Mouse (Mus musculus): ENCODE data around the gene Stpg3. TPM values are rescaled to one million over a fixed set of nuclear protein-coding genes. Genes with fewer than 3 reads are reported as not detected.

The Stpg3 gene
- total and polyA plus RNA-seq, 2 experiments from 2014 or later: not detected

DNA sequence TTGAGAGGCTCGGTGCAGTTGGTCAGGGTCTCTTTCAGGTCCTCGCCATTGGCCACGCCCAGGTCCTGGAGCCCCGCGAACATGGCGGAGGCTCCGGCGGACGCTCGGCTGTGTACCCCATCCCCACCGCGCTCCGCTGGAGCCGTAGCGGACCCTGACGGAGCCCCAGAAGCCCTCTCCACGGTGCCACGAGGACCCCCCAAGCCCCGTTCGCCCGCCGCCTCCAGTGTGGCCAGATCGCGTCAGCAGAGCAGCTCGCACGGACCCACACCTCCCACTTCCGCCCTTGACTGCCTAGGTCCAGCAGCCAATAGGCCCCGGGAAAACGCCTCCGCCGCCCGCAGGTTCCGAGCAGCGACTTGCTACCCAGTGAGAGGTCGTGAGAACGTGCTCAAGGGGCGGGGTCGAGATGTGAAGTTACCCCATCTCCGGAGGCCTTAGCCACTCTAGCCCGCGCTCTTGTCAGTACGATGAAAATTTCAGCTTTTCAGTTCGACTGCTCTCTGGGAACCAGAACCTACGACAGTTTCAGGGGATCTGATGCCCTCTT, 3.2 kb downstream of the Stpg3 start, which contains the start of gene Nelfb:
Gene Nelfb (minus strand): TSS at position 369 of the 550 bp plus-strand sequence.
- peak within 1 kb of the TSS; percentile 93 for H3K27ac ChIP-seq
- H3K4me3 ChIP-seq (ENCODE audit: low read length): peak within 1 kb of the TSS; percentile 92
- WGBS: under 1% methylated on average over 44 of the region's 44 CpGs
- ATAC-seq (peak; percentile 95), DNase-seq (ENCODE audit: low spot score) (peak; percentile 92)
- H3K36me3 ChIP-seq (ENCODE audit: insufficient read depth, low read length): peaks cover 13% of the 10 kb centered on the region; the same call in 1 of the 2 replicates
- TF ChIP-seq CTCF (IDR thresholded peaks at IDR 0.05; ENCODE audit: low read depth): no peak
- H3K9ac ChIP-seq (replicated peaks; ENCODE audit: low read length): peak within 1 kb of the TSS; percentile 75
- H3K4me1 ChIP-seq (ENCODE audit: insufficient read depth, low read length): peaks cover 14% of the 10 kb centered on the region
- H3K4me2 ChIP-seq (ENCODE audit: low read depth, low read length): peak within 1 kb of the TSS; percentile 92
- H3K9me3 ChIP-seq (ENCODE audit: low read length): no peaks in the 10 kb centered on the region
- no peaks in the 10 kb centered on the region for H3K27me3 ChIP-seq (ENCODE audit: insufficient read depth, low read length)

DNA sequence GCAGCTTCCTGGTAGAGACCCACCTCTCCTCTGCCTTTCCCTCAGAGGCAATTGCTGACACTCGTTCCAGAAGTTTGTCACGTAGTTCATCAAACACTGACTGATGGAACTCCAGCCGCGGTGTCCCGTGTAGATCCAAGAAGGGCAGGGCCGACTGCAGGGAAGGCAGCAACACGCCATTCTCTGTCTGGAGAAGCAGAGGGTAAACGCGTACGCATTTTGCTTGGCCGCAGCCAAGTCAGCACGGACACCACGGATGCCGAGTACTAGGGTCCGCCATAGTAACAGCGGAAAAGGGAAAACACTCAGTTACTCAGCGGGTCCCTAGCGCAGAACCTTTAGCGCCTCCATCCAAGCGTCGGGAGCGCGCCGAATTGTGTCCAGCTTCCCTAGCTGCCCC, 3.8 kb downstream of the Stpg3 start:
- under 1% methylated on average over 24 of the region's 24 CpGs for WGBS
- Histone ChIP-seq H3K4me2 (ENCODE audit: low read depth, low read length) (peak overlapping the region; percentile 92), H3K9ac (replicated peaks; ENCODE audit: low read length) (peak overlapping the region; percentile 75), H3K36me3 (ENCODE audit: insufficient read depth, low read length) (peaks cover 18% of the 10 kb centered on the region; the same call in 1 of the 2 replicates), H3K27ac (peak overlapping the region; percentile 93), H3K9me3 (ENCODE audit: low read length) (no peaks in the 10 kb centered on the region), H3K4me3 (ENCODE audit: low read length) (peak overlapping the region; percentile 92), H3K27me3 (ENCODE audit: insufficient read depth, low read length) (no peaks in the 10 kb centered on the region), H3K4me1 (ENCODE audit: insufficient read depth, low read length) (peaks cover 14% of the 10 kb centered on the region)
- DNase-seq (ENCODE audit: low spot score) (no peak), ATAC-seq (no peak; the same call in 1 of the 2 replicates)
- no peak for TF ChIP-seq CTCF (IDR thresholded peaks at IDR 0.05; ENCODE audit: low read depth)

DNA sequence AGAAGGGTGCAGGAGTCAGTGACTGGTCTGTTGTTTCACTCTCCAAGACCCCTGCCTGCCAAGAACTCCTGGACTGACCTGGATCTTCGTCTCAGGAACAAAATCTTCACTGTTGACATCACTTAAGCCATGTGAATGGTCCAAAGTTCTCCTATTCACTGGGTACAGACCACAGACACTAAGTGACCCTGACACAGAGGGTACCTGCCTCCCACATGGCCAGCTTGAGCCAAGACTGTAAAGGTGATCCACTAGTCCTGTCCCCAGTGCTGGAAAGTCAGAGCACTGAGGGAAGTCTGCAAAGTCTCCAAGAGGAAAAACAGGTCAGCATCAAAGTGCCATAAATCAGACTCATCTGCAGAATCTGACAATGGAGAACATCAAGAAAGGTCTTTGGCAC, 6.8 kb downstream of the Stpg3 start:
- Histone ChIP-seq H3K36me3 (ENCODE audit: insufficient read depth, low read length) (peaks cover 39% of the 10 kb centered on the region), H3K9me3 (ENCODE audit: low read length) (no peaks in the 10 kb centered on the region), H3K9ac (replicated peaks; ENCODE audit: low read length) (no peak overlapping the region), H3K27me3 (ENCODE audit: insufficient read depth, low read length) (no peaks in the 10 kb centered on the region), H3K4me3 (ENCODE audit: low read length) (no peak overlapping the region), H3K27ac (no peak overlapping the region), H3K4me2 (ENCODE audit: low read depth, low read length) (no peak overlapping the region), H3K4me1 (ENCODE audit: insufficient read depth, low read length) (peaks cover 14% of the 10 kb centered on the region)
- 68% methylated on average over 1 of the region's 1 CpGs for WGBS
- ATAC-seq: no peak
- DNase-seq (ENCODE audit: low spot score): no peak
- no peak for TF ChIP-seq CTCF (IDR thresholded peaks at IDR 0.05; ENCODE audit: low read depth)

DNA sequence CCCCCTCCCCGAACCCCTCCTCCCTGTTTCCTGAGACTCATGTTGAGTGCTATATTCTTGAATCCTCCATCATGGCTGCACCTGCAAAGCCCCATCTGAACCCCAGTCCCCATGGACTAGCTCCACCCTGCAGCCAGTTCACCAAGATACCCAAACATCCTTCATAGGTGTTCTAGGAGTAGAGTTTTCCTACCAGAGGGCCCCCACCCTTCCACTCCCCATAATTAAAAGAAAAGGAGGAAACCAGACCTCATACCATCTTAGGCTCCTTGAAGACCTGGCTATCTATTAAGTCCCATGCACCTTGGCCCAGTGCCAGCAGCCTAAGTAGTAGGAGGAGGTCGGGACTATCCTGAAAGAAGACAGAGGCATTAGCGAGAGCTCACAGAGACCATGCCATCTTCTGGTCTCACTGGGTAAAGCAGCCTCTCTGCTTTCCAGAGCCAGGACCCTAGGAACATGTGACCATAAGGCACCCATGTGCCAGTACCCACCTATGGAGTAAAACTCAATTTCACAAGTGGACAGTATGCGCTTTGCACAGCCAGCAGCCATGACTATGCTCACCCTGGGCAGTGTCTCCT, 10.7 kb downstream of the Stpg3 start:
- Histone ChIP-seq H3K27ac (no peak overlapping the region), H3K4me1 (ENCODE audit: insufficient read depth, low read length) (0 out of 2 replicates have a peak, but pooled peaks cover 3% of the 10 kb centered on the region), H3K27me3 (ENCODE audit: insufficient read depth, low read length) (no peaks in the 10 kb centered on the region), H3K4me3 (ENCODE audit: low read length) (no peak overlapping the region), H3K9me3 (ENCODE audit: low read length) (no peaks in the 10 kb centered on the region), H3K36me3 (ENCODE audit: insufficient read depth, low read length) (peaks cover 77% of the 10 kb centered on the region), H3K4me2 (ENCODE audit: low read depth, low read length) (no peak overlapping the region), H3K9ac (replicated peaks; ENCODE audit: low read length) (no peak overlapping the region)
- DNase-seq (ENCODE audit: low spot score): peak; percentile 33
- peak; percentile 73 for ATAC-seq
- 57% methylated on average over 4 of the region's 4 CpGs for WGBS
- peak; percentile 47 for TF ChIP-seq CTCF (IDR thresholded peaks at IDR 0.05; ENCODE audit: low read depth)

DNA sequence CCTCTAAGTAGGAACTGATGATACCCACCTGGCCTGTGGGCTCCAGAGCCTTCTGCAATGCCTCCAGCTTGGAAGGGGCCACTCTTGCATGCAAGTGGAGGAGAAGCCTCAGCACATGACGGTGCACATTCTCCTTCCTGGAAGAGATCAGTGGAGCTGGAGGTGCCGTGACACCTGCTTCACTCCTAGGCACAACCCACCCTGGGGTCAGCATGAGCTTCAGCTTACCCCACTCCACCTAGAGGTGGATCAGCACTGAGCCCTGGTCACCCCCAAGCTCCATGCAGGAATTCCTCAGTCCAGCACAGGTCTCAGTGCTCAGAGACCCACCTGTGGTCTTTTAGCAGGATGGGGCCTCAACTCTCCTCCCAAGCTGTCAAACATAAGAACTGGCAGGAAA, 13.8 kb downstream of the Stpg3 start:
- Histone ChIP-seq H3K27me3 (ENCODE audit: insufficient read depth, low read length) (0 out of 2 replicates have a peak, but pooled peaks cover 3% of the 10 kb centered on the region), H3K4me3 (ENCODE audit: low read length) (no peak overlapping the region), H3K9me3 (ENCODE audit: low read length) (no peaks in the 10 kb centered on the region), H3K4me2 (ENCODE audit: low read depth, low read length) (no peak overlapping the region), H3K36me3 (ENCODE audit: insufficient read depth, low read length) (peaks cover 58% of the 10 kb centered on the region), H3K27ac (no peak overlapping the region), H3K4me1 (ENCODE audit: insufficient read depth, low read length) (no peaks in the 10 kb centered on the region), H3K9ac (replicated peaks; ENCODE audit: low read length) (no peak overlapping the region)
- 95% methylated on average over 2 of the region's 2 CpGs for WGBS
- DNase-seq (ENCODE audit: low spot score): no peak
- ATAC-seq: no peak
- TF ChIP-seq CTCF (IDR thresholded peaks at IDR 0.05; ENCODE audit: low read depth): no peak

DNA sequence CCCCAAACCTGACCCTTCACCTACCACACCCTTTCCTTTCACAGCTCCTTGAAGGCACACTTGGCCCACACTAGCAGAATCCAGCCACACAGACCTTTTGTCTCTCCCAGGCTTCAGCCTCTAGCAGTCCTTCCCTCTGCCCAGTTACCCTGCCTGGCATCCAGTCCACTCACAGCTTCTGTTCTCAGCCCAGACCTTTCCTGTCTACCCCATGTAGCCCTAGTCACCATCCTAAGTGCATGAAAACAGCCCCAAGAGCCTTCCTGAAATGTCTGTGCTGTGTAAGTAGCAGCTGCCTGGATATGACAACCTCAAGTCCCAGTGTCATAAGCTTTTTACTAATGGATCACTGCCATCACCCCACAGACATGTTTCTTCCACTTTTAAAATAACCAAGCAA, 16.5 kb downstream of the Stpg3 start:
- TF ChIP-seq CTCF (IDR thresholded peaks at IDR 0.05; ENCODE audit: low read depth): no peak
- H3K4me2 ChIP-seq (ENCODE audit: low read depth, low read length): no peak overlapping the region
- no peak overlapping the region for H3K4me3 ChIP-seq (ENCODE audit: low read length)
- H3K27ac ChIP-seq: no peak overlapping the region
- no peak overlapping the region for H3K9ac ChIP-seq (replicated peaks; ENCODE audit: low read length)
- ATAC-seq: no peak
- H3K36me3 ChIP-seq (ENCODE audit: insufficient read depth, low read length): peaks cover 41% of the 10 kb centered on the region
- no peaks in the 10 kb centered on the region for H3K9me3 ChIP-seq (ENCODE audit: low read length)
- H3K4me1 ChIP-seq (ENCODE audit: insufficient read depth, low read length): 0 out of 2 replicates have a peak, but pooled peaks cover 3% of the 10 kb centered on the region
- DNase-seq (ENCODE audit: low spot score): no peak
- peaks cover 9% of the 10 kb centered on the region; the same call in 1 of the 2 replicates for H3K27me3 ChIP-seq (ENCODE audit: insufficient read depth, low read length)

DNA sequence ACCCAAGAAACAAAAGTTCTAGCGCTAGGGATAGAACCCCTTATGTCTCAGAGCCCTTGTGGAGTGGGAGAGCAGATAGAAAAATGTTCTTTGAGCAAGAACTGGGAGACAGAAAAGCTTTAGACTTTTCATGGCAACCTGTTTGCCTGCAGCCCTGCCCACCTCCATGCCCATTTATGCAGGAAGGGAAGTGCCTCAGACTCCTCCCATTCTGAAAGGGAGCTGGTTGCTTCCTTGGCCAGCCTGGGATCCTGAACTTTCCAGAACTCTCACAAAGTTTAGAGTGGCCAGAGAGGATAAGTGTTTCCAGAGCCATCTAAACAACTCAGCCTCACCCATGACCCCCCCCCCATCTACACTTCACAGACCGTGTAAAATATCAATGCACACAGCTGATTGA, 17.2 kb downstream of the Stpg3 start:
- Histone ChIP-seq H3K4me3 (ENCODE audit: low read length) (no peak overlapping the region), H3K4me1 (ENCODE audit: insufficient read depth, low read length) (0 out of 2 replicates have a peak, but pooled peaks cover 3% of the 10 kb centered on the region), H3K9me3 (ENCODE audit: low read length) (no peaks in the 10 kb centered on the region), H3K9ac (replicated peaks; ENCODE audit: low read length) (no peak overlapping the region), H3K27ac (0 out of 2 replicates have a peak overlapping the region, but pooled peaks have one; percentile 11), H3K36me3 (ENCODE audit: insufficient read depth, low read length) (peaks cover 34% of the 10 kb centered on the region), H3K4me2 (ENCODE audit: low read depth, low read length) (no peak overlapping the region), H3K27me3 (ENCODE audit: insufficient read depth, low read length) (peaks cover 9% of the 10 kb centered on the region; the same call in 1 of the 2 replicates)
- DNase-seq (ENCODE audit: low spot score) (no peak), ATAC-seq (no peak)
- no peak for TF ChIP-seq CTCF (IDR thresholded peaks at IDR 0.05; ENCODE audit: low read depth)
- WGBS: 21% methylated on average over 2 of the region's 2 CpGs
